Mouse (Mus musculus) C2C12 (cell line): Measurements from ENCODE around the gene Slk.

Experiments used
- CTCF ChIP-seq: IDR thresholded peaks from one replicate; pipeline ENCODE4 v1.5.1; 2011; ENCODE audit not compliant: control insufficient read depth, insufficient read depth, insufficient read length
- MAX ChIP-seq: IDR thresholded peaks from one replicate; pipeline ENCODE4 v1.6.1; 2011; ENCODE audit warnings: mild to moderate bottlenecking, control low read depth
- USF1 ChIP-seq: IDR thresholded peaks from one replicate; pipeline ENCODE4 v1.6.1; 2011; ENCODE audit warnings: low read depth, mild to moderate bottlenecking, control low read depth, moderate library complexity

DNA sequence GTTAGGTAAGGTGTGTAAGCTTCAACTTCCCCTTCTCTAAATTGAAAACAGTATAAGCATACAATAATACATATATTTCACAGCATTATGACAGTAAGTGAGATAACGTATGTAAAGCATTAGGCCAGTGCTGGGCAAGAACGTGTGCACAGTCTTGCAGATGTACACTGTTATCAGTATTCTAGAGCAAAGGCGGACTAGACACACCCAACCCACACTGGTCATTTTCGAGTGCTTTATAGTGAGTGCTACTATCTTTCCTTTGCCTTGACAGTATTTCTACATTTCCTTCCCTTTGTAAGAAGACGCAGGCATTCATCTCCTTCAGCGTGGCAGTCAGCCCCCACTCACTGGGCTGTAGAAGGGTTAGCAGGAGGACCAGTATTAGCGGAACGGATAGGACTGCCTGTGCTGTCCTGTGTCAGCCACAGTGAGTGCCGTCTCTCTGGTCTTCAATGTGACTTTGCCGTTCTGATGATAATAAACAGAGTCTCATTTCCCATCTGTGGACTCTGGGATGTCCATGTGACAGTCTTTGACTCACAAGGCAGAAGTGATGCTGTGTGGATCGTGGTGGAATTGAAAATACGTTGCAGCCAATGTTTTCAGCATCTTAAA, 18.8 kb upstream of the Slk start:
- TF ChIP-seq CTCF (no peak), MAX (no peak), USF1 (no peak)
